11 mouse cellular contexts compared by ENCODE assay signal in genomic region chr10:95560394-95560983, GRCm38 (mm10). TPM values are rescaled to one million over a fixed set of nuclear protein-coding genes. Genes with fewer than 3 reads are reported as not detected.
DNase-seq lines count a peak whose midpoint lies in the region; ATAC-seq and TF ChIP-seq lines count a peak whose summit lies in the region.
"Had no signal": no experiment of that assay in that cellular context is flagged by ENCODE, and none has a peak within 500 bp of the region (broad histone marks: within the 10 kb centered on the region; RNA-seq: fewer than 3 reads in every experiment).

No protein-coding gene starts in this region.

- H3K9me3 ChIP-seq in heart, embryonic 13.5 days = no peaks in the 10 kb centered on the region
- no peaks in the 10 kb centered on the region for H3K9me3 ChIP-seq in intestine, postnatal 0 days (ENCODE audit: control insufficient read depth)
- H3K9me3 ChIP-seq: stomach, embryonic 15.5 days had no signal

- no peak for ATAC-seq in heart, embryonic 13.5 days (ENCODE audit: extremely low read depth, insufficient number of reproducible peaks, low FRiP score, low TSS enrichment)
- no peak for ATAC-seq in intestine, postnatal 0 days
- ATAC-seq: CD4-positive, CD25-positive, alpha-beta regulatory T cell, adult 4 months had no signal

- H3K36me3 ChIP-seq in heart, embryonic 13.5 days = peaks cover 17% of the 10 kb centered on the region
- peaks cover 3% of the 10 kb centered on the region; the same call in 1 of the 2 replicates for H3K36me3 ChIP-seq in intestine, postnatal 0 days (ENCODE audit: control insufficient read depth, insufficient read depth)
- H3K36me3 ChIP-seq: stomach, embryonic 15.5 days had no signal

- DNase-seq in heart, adult 9 months (ENCODE audit: low spot score in 2 of 2) = no peak
- peak; percentile 30 for DNase-seq in right cerebral cortex, adult 18-20 months
- no peak for DNase-seq in right cerebral cortex, postnatal 10 days (ENCODE audit: low spot score in 2 of 2)
- no peak for DNase-seq in ovary, postnatal 10 days (ENCODE audit: low spot score)
- no peak for DNase-seq in cerebellum, adult 8-10 months
- DNase-seq in thymus, adult 18-20 months = no peak
- DNase-seq: cerebellum, adult 2 months had no signal

- H3K27ac ChIP-seq in heart, embryonic 13.5 days (replicated peaks) = peak overlapping the region; percentile 13; the same call in 1 of the 2 replicates
- H3K27ac ChIP-seq in intestine, postnatal 0 days (ENCODE audit: low read depth, low read length) = no peak overlapping the region
- H3K27ac ChIP-seq: stomach, embryonic 15.5 days had no signal

- peaks cover 55% of the 10 kb centered on the region for H3K4me1 ChIP-seq in heart, embryonic 13.5 days
- no peaks in the 10 kb centered on the region for H3K4me1 ChIP-seq in intestine, postnatal 0 days (replicated peaks; ENCODE audit: control insufficient read depth, insufficient read depth, low read length)

- no peaks in the 10 kb centered on the region for H3K27me3 ChIP-seq in heart, embryonic 13.5 days (replicated peaks)
- H3K27me3 ChIP-seq in intestine, postnatal 0 days (replicated peaks; ENCODE audit: control insufficient read depth, insufficient read depth, low read length) = no peaks in the 10 kb centered on the region
- H3K27me3 ChIP-seq: stomach, embryonic 15.5 days had no signal

- peak overlapping the region; percentile 87 for H3K4me3 ChIP-seq in heart, embryonic 13.5 days
- H3K4me3 ChIP-seq in intestine, postnatal 0 days (ENCODE audit: low read depth, low read length) = no peak overlapping the region

- H3K9ac ChIP-seq in heart, embryonic 13.5 days = peak overlapping the region; percentile 66
- no peak overlapping the region; the same call in 1 of the 2 replicates for H3K9ac ChIP-seq in intestine, postnatal 0 days (ENCODE audit: low read depth, low read length)

- H3K4me2 ChIP-seq in heart, embryonic 13.5 days = peak overlapping the region; percentile 55
- peak overlapping the region; percentile 41 for H3K4me2 ChIP-seq in intestine, postnatal 0 days (replicated peaks; ENCODE audit: low read depth)

- 74% methylated on average over 9 of the region's 9 CpGs for WGBS in heart, embryonic 13.5 days
- WGBS in intestine, postnatal 0 days = 64% methylated on average over 9 of the region's 9 CpGs

- TF ChIP-seq CTCF in intestine, postnatal 0 days (IDR thresholded peaks at IDR 0.05; ENCODE audit: low read depth) = no peak

RNA-seq across cellular contexts. Expression of gene Nudt4, which starts 3.5 kb away (rescaled TPM):
- polyA plus RNA-seq in heart, embryonic 13.5 days (2015; fragmentation: Nextera tagmentation; extraction: Ambion mirVana) = 85.2 and 107 TPM in 2 replicates
- 105 and 107 TPM in 2 replicates for polyA plus RNA-seq in intestine, postnatal 0 days (2015; fragmentation: Nextera tagmentation; extraction: Ambion mirVana)

RNA-seq across cellular contexts. Expression of gene Ube2n, which starts 45.5 kb away (rescaled TPM):
- polyA plus RNA-seq in heart, embryonic 13.5 days (2015; fragmentation: Nextera tagmentation; extraction: Ambion mirVana) = 248 and 271 TPM in 2 replicates
- 154 and 167 TPM in 2 replicates for polyA plus RNA-seq in intestine, postnatal 0 days (2015; fragmentation: Nextera tagmentation; extraction: Ambion mirVana)

RNA-seq across cellular contexts. Expression of gene Mrpl42, which starts 58.7 kb away (rescaled TPM):
- 542 and 584 TPM in 2 replicates for polyA plus RNA-seq in heart, embryonic 13.5 days (2015; fragmentation: Nextera tagmentation; extraction: Ambion mirVana)
- 221 and 233 TPM in 2 replicates for polyA plus RNA-seq in intestine, postnatal 0 days (2015; fragmentation: Nextera tagmentation; extraction: Ambion mirVana)
